Mouse (Mus musculus) mesoderm, embryonic 11.5 days (tissue): ENCODE data around the gene Tap2.

Experiments
- DNase-seq: peaks from one replicate; pipeline ENCODE4 v3.0.0-alpha.2; 2012; ENCODE audit warnings: low read depth, low spot score

Tap2 gene

DNA sequence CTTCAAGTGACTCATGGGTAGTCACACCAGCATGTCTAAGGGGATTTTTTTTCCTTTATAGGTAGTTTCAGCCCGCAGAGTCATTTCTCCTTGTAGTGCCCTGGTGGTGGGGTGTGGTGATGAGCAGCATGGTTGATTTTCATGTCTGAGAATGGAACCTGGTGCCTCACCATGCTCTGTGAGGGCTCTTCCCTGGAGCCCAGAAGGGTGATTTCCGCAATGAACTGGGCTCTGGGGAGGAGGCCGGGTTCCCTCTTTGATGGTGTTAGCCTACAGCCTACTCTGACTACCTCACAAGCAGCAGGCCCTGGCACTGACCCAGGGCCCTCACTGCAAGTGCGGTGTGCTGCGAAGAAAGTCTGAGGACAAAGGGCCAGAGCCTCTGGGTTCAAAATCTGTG, at the start of gene Tap2:
TSS of gene Tap2 (plus strand) at position 84 of the 400 bp plus-strand sequence.
- DNase-seq, result no peak

DNA sequence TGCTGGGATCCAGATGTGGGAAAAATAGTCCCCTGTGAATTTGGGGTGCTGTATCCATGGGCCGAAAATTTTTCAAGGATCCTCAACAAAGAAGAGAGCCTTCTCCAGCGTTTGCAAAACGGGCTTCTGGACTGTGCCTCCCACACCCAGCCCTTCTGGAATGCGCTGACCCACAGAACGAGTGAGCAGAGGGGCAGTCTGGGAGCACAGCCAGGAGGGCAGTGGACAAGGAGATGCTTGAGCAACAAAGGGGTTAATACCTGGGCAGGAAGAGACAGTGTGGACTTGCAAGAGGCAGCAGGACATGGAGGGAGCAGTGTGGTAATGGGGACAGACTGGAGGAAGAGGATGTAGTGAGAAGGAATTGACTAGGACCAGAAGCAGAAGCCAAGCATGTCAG, 47.8 kb upstream of the Tap2 start:
- no peak for DNase-seq

DNA sequence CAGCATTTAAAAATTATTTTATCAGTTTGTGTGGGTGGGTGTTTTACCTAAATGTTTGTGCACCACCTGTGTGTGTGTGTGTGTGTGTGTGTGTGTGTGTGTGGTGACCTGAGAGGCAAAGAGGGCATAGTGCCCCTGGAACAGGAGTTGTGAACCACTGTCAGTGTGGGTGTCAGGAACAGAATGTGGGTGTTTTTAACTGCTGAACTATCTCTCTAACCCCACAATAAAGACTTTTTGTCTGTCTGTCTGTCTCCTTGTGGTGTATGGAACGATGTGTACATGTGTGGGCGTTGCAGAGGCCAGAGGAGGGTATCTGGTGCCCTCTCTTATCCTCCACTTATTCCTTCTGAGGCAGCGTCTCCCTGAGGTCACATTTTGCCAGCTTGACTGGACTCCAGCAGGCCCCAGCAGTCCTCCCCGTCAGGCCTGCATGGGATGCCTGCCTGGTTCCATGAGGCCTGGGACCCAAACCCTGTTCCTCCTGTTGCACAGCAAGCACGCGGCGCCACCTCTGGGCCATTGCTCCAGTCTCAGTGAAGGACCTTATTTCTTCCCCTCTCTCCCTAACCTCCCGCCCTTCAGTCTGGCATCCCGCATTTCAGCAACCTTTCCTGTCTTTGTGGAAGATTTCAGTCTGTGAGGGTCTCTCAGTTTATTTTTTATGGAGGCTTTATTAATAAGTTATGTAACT, 39.0 kb upstream of the Tap2 start:
- no peak for DNase-seq

DNA sequence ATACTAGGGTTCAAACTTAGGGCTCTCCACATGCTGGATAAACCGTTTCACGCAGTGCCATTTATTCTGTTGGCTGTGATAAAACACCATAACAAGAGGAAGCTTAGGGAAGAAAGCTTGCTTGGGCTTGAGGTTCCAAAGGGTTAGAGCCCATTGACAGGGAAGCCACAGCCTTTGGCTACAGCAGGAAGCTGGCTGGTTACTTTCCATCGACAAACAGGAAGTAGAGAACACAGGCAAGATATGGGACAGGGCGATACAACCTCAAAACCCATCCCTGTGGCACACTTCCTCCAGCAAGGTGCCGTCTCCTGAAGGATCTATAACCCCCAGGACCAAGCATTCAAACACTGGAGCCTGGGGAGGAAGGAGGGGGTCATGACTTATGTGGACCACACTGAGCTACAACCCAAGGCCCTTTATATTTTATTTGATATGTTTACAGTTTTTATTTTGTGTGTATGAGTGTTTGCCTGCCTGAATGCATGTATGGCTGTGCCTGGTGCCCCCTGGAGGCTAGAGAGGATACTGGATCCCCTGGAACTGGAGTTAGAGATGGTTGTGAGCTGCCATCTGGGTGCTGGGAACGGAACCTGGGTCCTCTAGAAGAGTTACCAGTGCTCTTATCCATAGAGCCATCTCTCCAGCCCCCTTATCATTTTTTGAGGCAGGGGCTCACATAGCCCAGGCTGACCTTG, 38.1 kb upstream of the Tap2 start:
- DNase-seq, result no peak

DNA sequence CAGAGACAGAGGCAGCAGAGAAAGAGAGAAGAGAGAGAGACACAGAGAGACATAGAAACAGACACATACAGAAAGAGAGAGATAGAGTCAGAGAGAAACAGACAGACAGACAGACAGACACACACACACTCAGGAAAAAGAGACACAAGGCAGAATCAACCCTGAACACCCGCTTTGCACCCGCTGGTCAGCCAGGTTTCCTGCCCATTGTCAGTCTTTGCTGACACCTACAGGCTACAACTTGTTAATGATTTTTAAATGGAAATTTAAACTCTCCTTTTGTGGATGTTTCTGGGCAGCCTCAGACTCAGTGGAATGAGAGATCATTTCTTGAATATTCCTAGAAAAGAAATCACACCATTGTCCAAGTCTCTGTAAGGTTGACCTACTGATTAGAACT, 34.0 kb upstream of the Tap2 start:
- DNase-seq, result peak; percentile 57

DNA sequence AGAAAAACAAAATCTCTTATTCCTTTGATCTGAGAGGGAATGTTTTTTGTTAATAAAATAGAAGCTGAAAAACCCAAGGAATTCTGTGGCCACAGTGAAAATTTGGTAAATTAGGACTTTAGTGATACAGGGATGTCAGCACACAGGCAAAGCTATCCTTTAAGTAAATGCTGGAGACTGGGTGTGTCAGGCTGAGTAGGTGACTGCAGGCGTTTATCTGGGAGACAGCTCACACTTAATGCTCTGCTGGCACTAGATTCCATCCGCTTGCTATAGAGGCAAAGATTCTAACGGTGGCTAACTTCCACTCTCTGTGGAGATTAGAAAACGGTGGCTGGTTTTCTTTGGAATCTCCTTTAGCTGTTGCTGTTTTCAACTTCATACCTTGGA, 32.8 kb upstream of the Tap2 start:
- DNase-seq, result no peak

DNA sequence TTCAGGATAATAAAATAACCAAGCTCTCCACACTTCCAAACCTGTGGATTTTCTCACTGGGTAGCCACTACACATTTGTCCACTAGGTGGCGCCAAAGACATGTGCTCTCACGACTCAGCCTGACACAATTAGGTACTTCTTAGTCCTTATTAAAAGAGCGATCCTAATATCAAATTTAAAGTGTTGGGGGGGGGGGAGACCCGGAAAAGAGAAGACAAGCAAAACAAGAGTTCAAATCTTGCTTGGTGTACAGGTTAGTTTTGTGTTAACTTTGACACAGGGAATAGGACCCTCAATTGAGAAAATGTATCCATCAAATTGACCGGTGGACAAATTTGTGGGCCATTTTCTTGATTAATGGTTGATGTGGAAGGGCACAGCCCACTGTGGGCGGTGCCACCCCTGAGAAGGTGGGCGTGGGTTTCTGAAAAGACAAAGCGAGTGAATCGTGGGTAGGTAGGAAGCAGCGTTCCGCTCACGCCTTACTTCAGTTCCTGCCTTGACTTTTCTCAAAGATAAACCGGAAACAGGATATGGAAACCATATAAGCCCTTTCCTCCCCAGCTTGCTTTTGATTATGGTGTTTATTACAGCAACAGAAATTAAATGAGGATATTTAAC, 32.3 kb upstream of the Tap2 start:
- DNase-seq, result peak; percentile 67

DNA sequence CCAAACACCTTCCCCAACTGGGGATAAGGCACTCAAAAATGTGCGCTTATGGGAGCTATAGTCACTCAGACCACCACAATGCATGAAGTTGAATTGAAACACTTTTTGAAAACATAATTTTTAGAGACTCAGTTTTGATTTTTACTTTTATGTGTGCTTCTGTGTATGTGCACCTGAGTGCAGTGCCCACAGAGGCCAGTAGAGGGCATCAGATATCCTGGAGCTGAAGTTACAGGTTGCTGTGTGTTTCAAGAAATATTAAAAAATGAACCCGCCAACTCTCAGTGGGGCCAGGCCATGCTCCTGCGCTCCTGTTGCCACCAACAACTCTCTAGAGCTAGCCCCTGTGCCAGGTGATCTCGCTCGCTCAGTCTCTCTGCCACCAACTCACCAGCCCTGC, 30.8 kb upstream of the Tap2 start:
- no peak for DNase-seq

DNA sequence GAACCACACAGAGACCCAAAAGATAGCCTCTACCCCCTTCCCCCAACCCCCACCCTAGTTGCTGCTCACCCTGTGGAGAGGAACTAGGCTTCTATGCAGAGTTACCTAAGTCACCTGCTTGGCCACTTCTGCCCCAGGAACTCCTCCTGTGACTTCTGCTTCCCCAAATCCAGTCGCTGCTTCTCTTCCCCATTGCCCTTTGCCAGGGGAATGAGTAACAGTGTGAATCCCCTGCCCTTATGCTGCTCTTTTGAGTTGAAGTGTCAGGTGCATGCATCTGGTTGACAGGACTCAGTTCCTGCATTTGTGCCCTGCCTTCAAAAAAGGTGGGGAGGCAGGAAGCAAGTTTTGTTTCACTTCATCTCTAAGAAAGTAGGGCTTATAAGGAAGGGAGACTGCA, 29.3 kb upstream of the Tap2 start:
- no peak for DNase-seq

DNA sequence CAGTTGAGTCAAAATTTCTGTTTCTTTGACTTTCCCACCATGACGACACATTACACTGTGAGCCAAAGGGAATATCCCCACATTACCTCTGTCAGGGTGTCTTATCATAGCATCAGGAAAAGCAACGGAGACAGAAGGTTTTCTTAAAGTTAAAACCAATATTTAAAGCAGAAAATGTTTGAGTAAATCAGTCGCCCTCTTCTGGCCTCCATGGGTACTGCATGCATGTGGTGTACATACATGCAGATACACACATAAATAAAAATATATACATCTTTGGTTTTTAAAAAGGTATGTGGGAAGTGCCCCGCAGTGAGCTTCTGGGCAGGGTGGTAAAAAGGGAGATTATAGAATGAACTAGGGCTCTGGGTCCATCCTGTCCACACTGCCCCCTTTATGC, 26.1 kb upstream of the Tap2 start:
- no peak for DNase-seq

DNA sequence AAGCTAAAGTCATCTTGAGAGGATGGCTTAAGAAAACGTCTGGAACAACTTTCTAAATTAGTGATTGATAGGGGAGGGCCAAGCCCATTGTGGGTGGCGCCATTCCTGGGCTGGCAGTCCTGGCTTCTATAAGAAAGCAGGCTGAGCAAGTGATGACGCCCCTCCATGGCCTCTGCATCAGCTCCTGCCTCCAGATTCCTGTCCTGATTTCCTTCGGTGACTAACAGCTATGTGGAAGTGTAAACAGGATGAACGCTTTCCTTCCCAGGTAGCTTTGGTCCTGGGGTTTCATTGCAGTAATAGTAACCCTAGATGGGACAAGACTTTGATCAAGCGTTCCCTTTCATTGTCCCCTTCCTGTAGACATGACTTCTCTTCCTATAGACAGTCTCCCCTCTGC, 24.3 kb upstream of the Tap2 start:
- DNase-seq, result no peak

DNA sequence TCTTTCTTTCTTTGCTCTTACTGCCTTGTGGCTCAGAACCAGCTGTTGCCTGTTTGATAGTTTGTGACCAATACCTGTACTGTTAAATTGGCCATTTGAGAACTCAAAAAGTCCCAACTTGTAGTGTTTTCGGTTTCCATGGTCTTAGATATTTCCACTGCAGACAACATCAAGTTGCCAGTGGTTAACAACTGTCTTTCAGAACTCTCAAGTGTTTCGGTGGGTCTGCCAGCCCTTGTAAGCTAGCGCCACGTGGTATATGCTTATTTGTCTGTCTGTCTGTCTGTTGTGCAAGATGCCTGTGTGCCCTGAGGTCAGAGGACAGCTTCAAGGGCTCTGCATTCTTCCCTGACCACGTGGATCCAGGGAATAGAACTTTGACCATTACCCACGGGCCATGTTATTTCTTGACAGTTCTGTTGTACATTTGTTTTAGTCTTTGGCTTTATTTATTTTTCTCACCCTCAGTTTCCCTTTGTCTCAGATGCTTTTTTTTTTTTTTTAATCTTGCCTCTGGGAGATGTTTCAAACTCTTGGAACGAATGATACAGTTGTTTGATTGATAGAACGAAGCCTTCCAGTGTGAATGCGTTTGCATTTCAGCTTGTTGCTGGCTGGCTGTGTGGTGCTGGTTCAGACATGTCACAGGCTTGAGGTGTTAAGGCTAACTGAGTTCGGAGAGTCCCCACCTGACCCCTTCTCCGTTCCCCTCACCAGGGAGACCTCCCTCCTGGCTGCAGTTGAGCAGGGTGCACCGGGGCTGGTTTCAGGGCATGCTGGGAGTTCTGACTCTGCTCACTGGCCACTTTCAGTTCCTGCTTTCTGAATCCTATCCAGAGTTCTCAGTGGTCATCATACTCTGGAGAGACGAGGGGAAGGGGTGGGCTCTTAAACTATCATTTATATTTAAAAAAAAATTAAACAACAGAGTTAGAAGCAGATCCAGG, 23.1 kb upstream of the Tap2 start:
- no peak for DNase-seq

DNA sequence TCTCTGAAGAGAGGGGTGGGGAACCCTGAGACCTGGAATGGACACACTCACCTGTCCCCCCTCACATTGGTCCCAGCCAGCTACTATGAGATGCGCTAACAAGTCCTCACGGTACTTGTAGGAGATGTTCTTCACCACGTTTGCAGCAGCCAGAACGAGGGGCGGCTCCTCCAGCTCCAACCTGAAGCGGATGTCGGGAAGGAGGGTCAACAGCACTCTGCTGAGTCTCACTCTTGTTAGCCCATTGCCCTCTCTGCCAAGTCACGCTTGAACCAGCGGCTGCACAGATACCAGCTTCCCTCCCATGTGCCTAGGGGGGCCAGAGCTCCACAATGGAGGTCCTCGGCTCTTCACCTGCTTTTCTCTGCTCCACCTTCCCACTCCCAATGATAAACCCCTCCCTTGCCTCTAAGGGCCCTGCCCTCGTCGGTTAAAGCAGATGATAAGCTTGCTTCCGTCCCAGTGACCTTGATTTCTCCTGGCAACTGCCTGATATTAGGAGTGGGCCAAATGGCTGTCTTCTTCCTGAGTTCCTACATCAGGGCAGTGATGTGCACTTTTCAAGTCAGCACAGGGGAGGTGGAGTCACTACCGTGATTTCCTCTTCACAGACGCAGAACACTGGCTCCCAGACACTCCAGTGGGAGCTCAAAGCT, 19.6 kb upstream of the Tap2 start:
- DNase-seq, result no peak

DNA sequence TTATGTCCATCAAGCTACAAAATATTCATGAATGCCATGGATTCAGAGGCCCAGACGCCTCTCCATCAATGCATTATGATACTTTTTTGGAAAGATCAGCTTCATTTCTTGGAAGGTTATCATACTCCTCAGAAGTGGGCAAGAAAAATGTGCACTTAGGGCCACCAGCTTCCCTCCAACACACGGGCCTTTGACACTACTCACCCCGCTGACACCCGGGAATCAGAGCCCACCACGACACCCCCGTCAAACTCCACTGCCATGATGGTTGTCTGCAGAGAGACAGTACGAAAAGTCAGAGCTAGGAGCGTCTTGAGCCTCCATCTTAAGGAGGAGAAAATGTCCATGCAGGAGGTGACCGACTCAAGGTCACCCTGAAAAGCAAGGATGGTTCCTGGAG, 17.8 kb upstream of the Tap2 start:
- no peak for DNase-seq

DNA sequence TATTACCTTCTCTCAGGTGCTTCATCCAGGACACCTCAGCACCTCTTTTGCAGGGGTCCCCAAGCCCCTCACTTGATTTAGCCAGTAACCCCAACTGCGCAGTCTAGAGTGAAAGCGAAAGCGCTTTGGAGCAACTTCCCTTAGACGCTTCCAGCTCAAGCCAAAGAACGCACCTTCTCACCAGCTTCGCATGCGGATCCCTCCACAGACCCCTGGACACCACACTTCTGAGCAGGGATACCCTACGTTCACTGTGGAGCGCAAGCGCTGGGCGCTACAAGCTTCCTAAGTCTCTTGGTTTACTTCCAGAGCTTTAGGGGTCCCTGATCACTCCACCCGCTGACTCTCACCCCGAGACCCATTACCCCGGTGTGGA, 16.5 kb upstream of the Tap2 start:
- DNase-seq, result no peak

DNA sequence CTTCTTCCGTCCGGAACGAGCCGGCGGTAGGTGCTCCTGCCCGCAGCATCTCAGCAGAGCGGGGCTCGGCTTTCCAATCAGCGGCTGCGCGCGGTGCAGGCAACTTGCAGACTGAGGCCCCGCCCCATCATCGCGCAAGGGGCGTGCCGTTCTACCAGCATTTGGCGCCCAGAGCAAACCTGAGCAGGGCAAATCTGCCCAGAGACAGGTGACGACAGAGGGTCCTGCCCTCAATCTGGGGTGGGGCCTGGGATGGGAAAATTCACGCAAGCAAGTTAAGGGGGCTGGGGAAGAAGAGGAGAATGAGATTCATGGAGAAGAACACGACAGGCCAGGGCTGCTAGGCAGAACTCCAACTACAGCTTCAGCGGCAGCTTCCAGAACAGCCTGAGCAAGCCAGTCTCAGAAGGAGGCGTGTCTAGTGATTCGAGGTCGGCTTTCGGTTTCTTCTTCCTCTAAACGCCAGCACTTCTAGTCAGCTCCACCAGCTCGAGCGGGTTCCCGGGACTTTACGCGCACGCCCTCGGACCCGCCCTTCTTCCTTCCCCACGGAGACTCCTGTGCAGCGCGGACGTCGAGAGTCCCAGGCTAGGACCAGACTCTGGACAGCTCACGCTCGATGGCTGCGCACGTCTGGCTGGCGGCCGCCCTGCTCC, 15.9 kb upstream of the Tap2 start, which contains the start of the genes Tap1 and Psmb9:
TSS of gene Tap1 (plus strand) at position 293 of the 656 bp plus-strand sequence.
TSS of gene Psmb9 (minus strand) at position 504 of the 656 bp plus-strand sequence.
- peak; percentile 96 for DNase-seq

DNA sequence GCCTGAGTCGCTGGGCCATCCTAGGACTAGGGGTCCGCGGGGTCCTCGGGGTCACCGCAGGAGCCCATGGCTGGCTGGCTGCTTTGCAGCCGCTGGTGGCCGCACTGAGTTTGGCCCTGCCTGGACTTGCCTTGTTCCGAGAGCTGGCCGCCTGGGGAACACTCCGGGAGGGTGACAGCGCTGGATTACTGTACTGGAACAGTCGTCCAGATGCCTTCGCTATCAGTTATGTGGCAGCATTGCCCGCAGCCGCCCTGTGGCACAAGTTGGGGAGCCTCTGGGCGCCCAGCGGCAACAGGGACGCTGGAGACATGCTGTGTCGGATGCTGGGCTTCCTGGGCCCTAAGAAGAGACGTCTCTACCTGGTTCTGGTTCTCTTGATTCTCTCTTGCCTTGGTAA, 15.3 kb upstream of the Tap2 start:
- no peak for DNase-seq

DNA sequence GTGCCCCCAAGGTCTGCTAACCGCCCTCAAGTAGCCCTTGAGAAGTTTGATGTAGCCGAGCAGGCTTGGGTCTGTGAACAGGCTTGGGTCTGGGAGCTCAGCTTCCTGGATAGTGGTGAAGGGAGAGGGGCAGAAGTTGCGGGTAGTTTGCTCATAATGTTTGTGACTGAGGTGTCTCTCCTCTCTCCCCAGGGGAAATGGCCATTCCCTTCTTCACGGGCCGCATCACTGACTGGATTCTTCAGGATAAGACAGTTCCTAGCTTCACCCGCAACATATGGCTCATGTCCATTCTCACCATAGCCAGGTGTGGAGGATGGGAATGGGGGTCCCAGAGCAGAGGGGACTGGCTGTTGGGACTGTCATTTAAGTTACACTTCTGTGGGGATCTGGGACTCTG, 14.3 kb upstream of the Tap2 start:
- DNase-seq, result no peak

DNA sequence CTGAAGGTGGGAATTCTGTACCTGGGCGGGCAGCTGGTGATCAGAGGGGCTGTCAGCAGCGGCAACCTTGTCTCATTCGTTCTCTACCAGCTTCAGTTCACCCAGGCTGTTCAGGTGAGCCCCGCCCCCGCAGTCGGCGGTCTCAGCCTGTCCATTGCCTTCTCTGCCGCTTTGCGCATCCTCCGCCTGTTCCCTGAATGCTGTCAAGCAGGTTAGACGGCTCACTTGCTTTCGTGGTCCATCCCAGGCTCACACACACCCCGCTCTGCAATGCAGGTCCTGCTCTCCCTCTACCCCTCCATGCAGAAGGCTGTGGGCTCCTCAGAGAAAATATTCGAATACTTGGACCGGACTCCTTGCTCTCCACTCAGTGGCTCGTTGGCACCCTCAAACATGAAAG, 10.5 kb upstream of the Tap2 start:
- DNase-seq, result peak; percentile 21

DNA sequence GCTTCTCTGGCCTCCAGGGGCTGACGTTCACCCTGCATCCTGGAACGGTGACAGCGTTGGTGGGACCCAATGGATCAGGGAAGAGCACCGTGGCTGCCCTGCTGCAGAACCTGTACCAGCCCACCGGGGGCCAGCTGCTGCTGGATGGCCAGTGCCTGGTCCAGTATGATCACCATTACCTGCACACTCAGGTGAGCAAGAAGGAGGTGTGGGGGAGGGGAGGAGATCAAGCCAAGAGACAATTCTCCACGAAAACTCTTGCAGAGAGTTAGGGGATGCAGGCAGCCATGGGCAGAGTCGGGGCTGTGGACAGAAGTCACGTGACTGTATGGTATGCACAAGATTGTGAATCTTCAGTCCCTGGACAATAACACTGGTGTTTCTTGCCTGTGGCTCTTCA, 9.9 kb upstream of the Tap2 start:
- DNase-seq, result no peak

DNA sequence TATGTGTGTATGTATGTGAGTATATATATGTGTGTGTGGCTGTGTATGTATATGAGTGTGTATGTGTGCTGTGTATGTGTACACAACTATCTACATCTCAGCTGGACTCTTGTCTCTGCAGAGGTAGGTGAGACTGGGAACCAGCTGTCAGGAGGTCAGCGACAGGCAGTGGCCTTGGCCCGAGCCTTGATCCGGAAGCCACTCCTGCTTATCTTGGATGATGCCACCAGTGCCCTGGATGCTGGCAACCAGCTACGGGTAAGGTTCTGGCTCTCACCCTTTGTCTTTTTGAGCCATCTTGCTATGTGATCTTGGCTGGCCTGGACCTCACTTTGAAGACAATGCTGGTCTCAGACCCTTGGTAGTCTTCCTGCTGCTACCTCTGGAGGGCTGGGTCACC, 8.6 kb upstream of the Tap2 start:
- no peak for DNase-seq
